Mouse (Mus musculus) cerebellum, postnatal 4 days (tissue): ENCODE results near the gene Slit3.
A peak's percentile ranks its signal among the peaks of the same experiment; 100 is the strongest.

ENCODE experiments used
- DNase-seq, 2 experiments: peaks; one replicate each; pipeline ENCODE4 v3.0.0; 2022; ENCODE audit warnings: low spot score in 2 of 2, mixed read lengths in 1 of 2

Gene Slit3

DNA sequence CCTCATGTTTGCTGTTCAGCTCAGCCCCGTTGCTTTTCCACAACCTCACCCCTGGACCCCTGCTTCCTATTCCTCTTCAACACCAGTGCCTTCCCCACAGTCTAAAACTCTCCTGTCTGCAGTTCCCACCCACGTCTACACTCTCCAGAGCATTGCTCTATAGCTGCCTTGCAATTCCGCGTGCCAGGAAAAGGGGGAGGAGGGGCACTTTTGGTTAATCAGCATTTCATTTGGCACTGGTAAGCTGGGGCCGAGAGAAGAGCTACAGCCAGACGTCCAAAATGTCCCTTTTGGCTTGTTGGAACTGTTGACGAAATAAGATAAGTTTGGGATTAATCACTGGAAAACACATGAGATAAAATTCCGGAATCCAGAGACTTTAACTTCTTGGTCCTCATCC, 274.4 kb downstream of the Slit3 start:
- DNase-seq = no peak

DNA sequence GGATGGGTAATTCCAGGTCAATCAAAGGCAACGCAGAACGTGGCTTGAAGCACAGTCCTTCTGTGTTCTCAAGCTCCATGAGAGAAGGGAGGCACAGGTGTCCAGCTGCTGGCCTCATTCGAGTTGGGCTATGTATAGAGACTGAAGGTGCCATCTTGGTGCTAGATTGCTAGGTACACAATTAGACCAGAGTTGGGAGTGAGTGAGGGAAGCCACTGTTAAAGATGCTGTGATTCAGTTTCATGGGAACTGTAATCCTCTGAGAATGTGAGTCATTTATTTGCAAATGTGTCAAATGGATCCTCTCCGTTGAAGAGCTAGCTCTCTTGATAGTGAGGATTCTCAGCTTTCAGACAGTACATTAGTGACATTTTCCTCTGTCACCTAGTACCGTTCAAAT, 277.3 kb downstream of the Slit3 start:
- no peak for DNase-seq

- no peak for DNase-seq
These were observed 282.5 kb downstream of the Slit3 start for GRCm38 (mm10) chr11:35403516-35403915.

DNA sequence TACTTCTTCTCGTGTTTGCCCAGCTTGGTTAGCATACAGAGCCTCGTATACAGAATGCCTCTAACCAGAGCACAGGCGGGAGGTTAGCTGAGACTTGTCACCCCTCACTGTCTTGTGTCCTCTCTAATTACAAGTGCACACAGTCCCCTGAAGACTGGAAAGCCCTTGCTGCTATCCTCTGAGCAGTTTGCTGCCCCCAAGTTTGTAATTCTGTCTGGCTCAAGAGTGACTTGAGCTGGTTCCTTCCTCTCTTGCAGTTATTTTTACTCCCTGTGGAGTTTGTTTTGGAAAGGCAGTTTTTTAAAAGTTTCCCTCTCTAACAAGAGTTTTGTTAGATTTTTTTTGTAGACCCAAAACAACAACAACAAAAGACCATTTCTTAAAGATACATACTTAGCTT, 285.0 kb downstream of the Slit3 start:
- no peak for DNase-seq

DNA sequence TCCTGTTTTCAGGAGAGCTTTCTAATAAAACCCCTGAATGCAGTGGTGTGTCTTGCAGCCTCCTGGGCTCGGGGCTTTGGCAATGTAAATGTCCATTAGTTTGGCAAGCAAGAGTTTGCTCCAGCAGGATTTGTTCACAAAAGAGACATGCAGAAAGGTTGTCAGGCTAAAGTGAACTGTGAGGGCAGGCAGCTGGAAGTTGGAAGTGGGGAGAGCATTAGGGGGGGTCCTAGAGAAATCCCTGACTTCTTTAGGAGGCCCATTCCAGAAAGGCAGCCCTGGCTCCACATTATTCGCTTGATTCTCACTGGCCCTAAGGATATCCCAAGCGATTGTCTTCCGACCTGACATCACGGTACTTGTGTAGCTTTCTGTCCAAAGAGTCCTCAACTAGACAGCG, 285.5 kb downstream of the Slit3 start:
- DNase-seq = no peak

DNA sequence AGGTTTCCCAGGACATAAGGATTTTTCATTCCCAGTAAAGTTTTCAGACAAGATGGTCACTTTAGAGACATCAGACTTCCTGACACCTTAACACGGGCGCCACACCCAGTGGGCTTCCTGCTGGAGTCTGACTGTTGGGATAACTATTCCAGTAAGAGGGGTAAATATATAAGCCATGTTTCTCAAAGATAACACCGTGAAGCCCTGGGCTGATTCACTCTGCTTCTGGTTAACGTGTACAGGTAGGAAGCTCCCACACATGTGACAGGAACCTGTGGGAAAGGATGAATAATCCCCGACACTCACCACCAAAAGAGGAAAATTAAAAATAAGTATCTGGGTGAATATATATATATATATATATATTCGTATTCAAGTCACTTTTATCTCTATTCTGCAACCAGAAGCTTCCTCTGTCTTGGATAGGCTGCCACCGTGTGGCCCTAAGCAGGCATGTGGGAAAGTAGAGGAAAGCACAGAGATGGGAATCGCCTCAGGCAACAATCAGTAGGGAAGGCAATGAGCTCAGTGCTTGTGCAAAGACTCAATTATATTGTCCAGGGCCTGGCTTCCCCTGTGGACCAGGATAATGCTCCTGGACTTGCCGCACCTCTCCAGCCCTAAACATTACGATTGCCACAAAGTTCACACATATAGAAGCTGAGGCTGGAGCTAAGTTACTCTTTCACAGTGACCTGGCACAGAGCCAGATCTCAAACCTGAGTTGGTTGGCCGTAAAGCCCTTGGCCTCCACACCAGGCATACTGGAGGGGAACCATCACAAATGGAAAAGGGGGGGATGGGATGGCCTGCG, 286.5 kb downstream of the Slit3 start:
- peak in 1 of 2 experiments; percentile 68 for DNase-seq

- DNase-seq = no peak
These were observed 289.4 kb downstream of the Slit3 start for GRCm38 (mm10) chr11:35410431-35410830.

- no peak for DNase-seq
These were observed 294.9 kb downstream of the Slit3 start for GRCm38 (mm10) chr11:35415768-35416401.

- no peak for DNase-seq
These were observed 295.5 kb downstream of the Slit3 start for GRCm38 (mm10) chr11:35416402-35417093.

- DNase-seq = no peak
These were observed 297.0 kb downstream of the Slit3 start for GRCm38 (mm10) chr11:35417911-35418552.

- no peak for DNase-seq
These were observed 298.0 kb downstream of the Slit3 start for GRCm38 (mm10) chr11:35419013-35419412.

- DNase-seq = no peak
These were observed 300.7 kb downstream of the Slit3 start for GRCm38 (mm10) chr11:35421728-35422127.

DNA sequence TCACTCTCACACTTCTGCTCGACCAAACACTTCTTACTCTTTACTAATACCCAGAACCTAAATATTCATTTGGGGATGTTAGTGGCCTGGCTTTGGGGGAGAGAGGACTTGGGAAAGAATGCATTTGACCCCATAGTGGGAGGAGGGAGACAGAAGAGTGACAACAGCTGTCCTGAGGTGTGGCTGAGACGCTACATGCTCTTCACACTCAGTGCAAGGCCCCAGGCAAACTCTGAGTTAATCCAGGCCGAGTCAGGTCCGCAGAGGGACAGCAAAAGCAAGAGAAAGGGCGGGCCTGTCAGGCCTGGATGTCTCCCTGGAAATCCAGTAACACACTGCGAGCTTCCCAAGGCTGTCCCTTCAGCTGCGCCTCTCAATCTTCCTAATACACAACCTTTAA, 307.0 kb downstream of the Slit3 start:
- no peak for DNase-seq

DNA sequence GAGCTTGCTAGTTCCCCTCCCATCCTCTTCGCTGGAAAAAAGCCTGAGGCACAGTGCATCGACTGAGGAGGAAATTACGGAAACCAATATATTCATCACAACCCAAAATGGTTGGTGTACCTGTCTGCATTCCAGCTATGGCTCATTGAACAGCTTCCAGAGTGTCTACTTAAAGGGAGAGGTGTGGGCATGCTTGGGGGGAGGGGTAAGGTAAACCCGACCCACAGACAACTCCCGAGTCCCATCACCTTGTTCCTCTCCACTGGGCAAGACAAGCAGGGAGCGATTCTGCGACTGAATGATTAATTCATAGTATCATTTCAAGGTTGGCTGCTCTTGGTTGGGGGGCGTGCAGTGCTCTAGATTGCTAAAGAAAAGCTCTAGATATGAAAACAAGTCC, 310.1 kb downstream of the Slit3 start:
- DNase-seq = no peak

DNA sequence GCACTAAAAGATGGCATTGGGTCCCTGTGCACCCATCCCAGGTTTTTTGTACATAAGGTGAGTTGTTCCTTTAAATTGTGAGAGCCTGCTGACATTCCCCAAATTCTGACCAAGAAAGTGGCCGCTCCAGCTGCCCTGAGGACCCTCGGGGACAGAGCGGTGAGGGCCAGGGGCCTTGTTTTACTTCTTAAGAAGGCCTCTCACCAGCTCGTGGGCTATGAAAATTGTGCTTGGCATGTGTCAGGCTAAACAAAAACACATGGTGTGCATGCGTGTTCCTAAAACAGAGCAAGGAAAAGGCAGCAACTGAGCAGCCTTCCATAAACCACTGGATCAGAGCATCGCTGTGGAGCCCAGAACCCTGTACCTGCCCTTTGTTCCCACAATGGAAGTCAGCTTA, 316.5 kb downstream of the Slit3 start:
- DNase-seq = no peak

DNA sequence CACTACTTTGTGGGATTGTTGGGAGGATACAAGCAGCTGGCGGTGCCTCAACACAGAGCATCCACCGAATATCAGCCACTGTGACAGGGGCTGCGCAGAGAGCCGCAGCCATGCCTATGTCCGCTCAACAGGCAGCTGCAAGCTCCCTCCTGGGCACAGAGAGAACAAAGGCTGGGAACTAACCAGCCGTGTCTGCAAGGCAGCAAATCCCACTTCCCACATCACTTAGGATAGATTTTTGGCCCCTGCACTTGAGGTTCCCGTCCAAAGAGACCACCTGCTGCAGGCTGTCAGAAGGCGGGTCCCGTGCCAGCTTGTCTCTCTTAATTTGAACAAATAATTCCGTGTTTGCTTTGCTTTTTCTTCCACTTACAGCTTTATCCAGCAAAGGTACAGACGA, 319.2 kb downstream of the Slit3 start:
- DNase-seq = peak in 1 of 2 experiments; percentile 36

DNA sequence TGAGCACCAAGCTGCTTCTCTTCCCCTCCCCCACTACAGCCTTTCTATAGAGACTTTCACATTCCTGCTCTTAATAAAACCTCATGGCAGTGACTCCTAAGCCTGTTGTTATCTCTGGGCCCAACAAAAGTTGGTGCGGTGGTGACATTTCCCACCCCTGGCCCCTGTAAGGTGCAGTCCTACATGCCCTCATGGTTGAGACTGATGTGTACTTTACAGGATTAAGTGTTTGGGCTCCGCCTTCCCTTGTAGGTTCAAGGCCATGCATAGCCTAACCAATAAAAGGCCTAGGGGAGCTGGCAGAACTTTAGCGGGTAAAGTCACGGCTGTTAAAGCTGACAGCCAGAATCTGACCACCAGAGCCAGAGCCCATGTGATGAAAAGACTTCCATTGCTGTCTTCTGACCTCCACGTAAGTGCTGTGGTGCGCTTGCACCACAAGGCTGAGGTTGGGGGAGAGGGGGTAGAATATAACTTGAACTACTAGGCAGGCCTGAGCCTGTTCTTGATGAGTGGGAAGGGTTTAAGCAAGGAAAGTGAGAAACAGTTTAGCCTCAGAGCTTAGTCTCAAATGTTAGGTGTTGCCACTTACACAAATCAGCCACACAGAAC, 323.6 kb downstream of the Slit3 start:
- DNase-seq = no peak

DNA sequence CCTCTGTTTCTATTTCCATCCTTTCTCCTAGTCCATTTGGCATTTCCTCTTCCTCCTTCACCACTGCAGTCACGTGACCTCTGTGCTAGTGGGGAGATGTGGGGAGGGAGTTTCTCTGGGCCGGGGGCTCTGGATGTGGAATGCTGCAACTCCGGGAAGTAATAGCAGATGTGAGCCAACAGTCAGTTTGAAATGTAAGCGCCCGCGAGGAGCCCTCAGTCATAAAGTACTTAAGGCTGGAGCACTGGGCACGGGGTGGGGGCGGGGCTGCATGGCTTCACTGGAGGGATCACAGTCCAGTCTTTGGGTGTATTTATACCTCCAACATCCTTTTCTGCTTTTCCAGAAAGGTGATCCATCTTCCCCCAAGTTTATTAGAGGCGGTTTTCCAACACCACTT, 326.9 kb downstream of the Slit3 start:
- no peak for DNase-seq

- DNase-seq = no peak
These were observed 328.2 kb downstream of the Slit3 start for GRCm38 (mm10) chr11:35449199-35449598.

- peak; percentile 57 to 73 for DNase-seq
These were observed 330.6 kb downstream of the Slit3 start for GRCm38 (mm10) chr11:35451636-35452035.

DNA sequence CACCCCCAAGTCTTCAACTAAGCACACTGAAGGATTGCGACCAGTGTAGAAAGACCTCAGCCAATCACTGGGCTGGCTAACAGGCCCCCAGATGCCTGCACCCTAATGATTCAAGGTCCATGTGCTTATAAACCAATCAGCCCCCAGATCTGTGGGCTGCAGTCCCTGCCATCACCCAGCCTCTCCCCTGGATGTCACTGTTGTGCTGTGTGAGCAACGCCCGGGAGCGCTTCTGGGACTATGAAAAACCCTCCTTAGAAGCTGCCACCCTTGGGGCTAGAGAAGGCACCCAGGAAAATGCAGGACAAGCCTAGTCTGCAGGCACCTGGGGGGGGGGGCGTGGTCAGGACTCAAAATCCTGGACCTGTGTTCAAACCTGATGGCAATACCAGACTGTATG, 331.4 kb downstream of the Slit3 start:
- peak in 1 of 2 experiments; percentile 47 for DNase-seq

DNA sequence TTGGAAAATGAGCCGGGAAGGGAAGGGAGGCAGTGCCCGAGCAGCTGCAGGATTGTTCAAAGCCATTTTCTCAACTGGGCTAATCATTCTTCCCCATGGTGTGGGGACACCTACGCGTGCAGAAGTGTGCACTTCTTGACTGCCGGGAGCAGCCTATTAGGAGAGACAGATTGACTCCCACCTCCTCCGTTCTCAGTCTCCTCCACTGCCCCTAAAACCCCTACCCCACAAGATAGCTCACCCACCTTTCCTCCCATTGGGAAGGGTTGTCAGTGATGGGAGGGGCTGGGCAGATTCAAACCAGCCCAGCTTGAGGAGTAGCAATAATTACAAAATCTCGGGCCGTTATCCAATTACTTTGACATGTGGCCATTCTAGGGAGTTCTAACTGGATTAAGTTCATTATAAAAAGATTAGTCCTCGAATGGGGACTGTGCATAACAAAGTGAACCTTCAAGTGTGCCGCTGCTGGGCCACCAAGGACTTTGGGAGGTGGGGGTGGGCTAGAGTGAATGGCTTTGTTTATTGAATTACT, 333.2 kb downstream of the Slit3 start:
- no peak for DNase-seq
